Mouse (Mus musculus): Measurements from ENCODE around the gene Kcnj1.

Kcnj1 gene

DNA sequence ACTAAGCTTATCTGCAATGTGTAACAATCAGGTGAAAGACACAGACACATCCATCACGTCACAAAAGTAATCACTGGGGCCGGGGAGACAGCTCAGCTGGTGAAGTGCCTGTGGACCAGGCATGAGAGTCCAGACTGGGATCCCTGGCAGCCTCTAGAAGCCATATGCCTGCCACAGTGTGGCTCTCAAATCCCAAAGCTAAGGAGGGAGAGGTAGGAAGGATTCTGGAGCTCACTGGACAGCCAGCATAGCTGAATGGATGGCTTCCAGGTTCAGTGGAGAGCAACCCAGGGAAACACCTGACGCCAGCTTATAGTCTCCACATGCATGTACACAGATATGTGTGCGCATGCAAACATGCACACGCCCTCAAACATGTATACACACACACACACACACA lies 76.5 kb downstream of the Kcnj1 start:
- no peak for DNase-seq (ENCODE audit: low spot score in 2 of 2)
